Mouse (Mus musculus) MEL (cell line): ENCODE results near the gene Nr1h3. TPM values are rescaled to one million over a fixed set of nuclear protein-coding genes. Genes with fewer than 3 reads are reported as not detected.

Experiments
- DNase-seq: peaks from one replicate; pipeline ENCODE4 v3.0.0; 2011; ENCODE audit warnings: low read depth, low spot score
- H3K27ac ChIP-seq: 2 replicates; pipeline ENCODE4 v1.5.1; 2012; ENCODE audit warnings: low read depth, mild to moderate bottlenecking, control low read depth, low read length, moderate library complexity; ENCODE audit not compliant: control insufficient read depth
- H3K27me3 ChIP-seq, 2 experiments: fragments of 150-350 bp in 1 of 2; sonication (generic) in 1 of 2; 2 replicates each; pipeline ENCODE4 v1.6.1; 2012; ENCODE audit warnings: low read length in 2 of 2, mild to moderate bottlenecking in 2 of 2, improper control_type of control experiment in 1 of 2, moderate library complexity in 1 of 2; ENCODE audit not compliant: insufficient read depth in 2 of 2, control insufficient read depth in 1 of 2
- H3K36me3 ChIP-seq, 2 experiments: 2 replicates each; pipeline ENCODE4 v1.6.1; 2012 to 2014; ENCODE audit warnings: low read length in 2 of 2, improper control_type of control experiment in 1 of 2, inconsistent platforms in 1 of 2, mild to moderate bottlenecking in 1 of 2; ENCODE audit not compliant: insufficient read depth in 2 of 2, control insufficient read depth in 1 of 2
- H3K4me1 ChIP-seq, 2 experiments: fragments of 150-350 bp in 1 of 2; sonication (generic) in 1 of 2; 2 replicates each; pipeline ENCODE4 v1.6.1; 2012; ENCODE audit warnings: low read length in 2 of 2, improper control_type of control experiment in 1 of 2, mild to moderate bottlenecking in 1 of 2; ENCODE audit not compliant: insufficient read depth in 2 of 2, control insufficient read depth in 1 of 2
- H3K4me3 ChIP-seq, 2 experiments: fragments of 150-350 bp in 1 of 2; sonication (generic) in 1 of 2; 2 replicates each; pipeline ENCODE4 v1.5.1; 2012; ENCODE audit warnings: low read depth in 2 of 2, low read length in 2 of 2, mild to moderate bottlenecking in 2 of 2, moderate library complexity in 2 of 2, control low read depth in 1 of 2, improper control_type of control experiment in 1 of 2; ENCODE audit not compliant: control insufficient read depth in 1 of 2, insufficient read depth in 1 of 2
- H3K79me2 ChIP-seq: 2 replicates; pipeline ENCODE4 v1.6.1; 2012; ENCODE audit warnings: mild to moderate bottlenecking, low read length, moderate library complexity; ENCODE audit not compliant: control insufficient read depth, poor library complexity, insufficient read depth
- H3K9ac ChIP-seq: 2 replicates; pipeline ENCODE4 v1.6.1; 2012; ENCODE audit warnings: low read depth, mild to moderate bottlenecking, control low read depth, low read length, moderate library complexity; ENCODE audit not compliant: control insufficient read depth, poor library complexity, severe bottlenecking
- H3K9me3 ChIP-seq: fragments of 150-350 bp; sonication (generic); replicated peaks from 2 replicates; pipeline ENCODE4 v1.6.1; 2012; ENCODE audit warnings: mild to moderate bottlenecking, low read length, improper control_type of control experiment, moderate library complexity; ENCODE audit not compliant: insufficient read depth
- CHD2 ChIP-seq: IDR thresholded peaks from 2 replicates; pipeline ENCODE4 v1.6.1; 2011; ENCODE audit warnings: low read length, improper control_type of control experiment
- ELF1 ChIP-seq: IDR thresholded peaks from 2 replicates; pipeline ENCODE4 v1.6.1; 2014; ENCODE audit warnings: low read depth, mild to moderate bottlenecking, inconsistent platforms, low read length, improper control_type of control experiment, moderate library complexity
- EP300 ChIP-seq, 2 experiments: IDR thresholded peaks; 2 replicates each; pipeline ENCODE4 v1.6.1; 2011; ENCODE audit warnings: improper control_type of control experiment in 2 of 2, low read length in 2 of 2, low read depth in 1 of 2, mild to moderate bottlenecking in 1 of 2
- GABPA ChIP-seq: IDR thresholded peaks from 2 replicates; pipeline ENCODE4 v1.6.1; 2012; ENCODE audit warnings: low read depth, mild to moderate bottlenecking, inconsistent platforms, low read length, improper control_type of control experiment, moderate library complexity
- GATA1 ChIP-seq: IDR thresholded peaks from 2 replicates; pipeline ENCODE4 v1.6.1; 2011; ENCODE audit warnings: low read depth, low read length, improper control_type of control experiment
- JUND ChIP-seq: IDR thresholded peaks from 2 replicates; pipeline ENCODE4 v1.6.1; 2011; ENCODE audit warnings: low read depth, mild to moderate bottlenecking, improper control_type of control experiment, low read length
- KAT2A ChIP-seq: conservative IDR thresholded peaks from 2 replicates; pipeline ENCODE4 v1.6.1; 2012; ENCODE audit warnings: low read depth, low read length, improper control_type of control experiment, inconsistent platforms
- MAFK ChIP-seq: IDR thresholded peaks from 2 replicates; pipeline ENCODE4 v1.6.1; 2011; ENCODE audit warnings: low read depth, mild to moderate bottlenecking, low read length, improper control_type of control experiment, borderline replicate concordance
- MAX ChIP-seq: IDR thresholded peaks from 2 replicates; pipeline ENCODE4 v1.6.1; 2011; ENCODE audit warnings: low read length, improper control_type of control experiment
- MAZ ChIP-seq: IDR thresholded peaks from 2 replicates; pipeline ENCODE4 v1.6.1; 2012; ENCODE audit warnings: low read depth, mild to moderate bottlenecking, inconsistent platforms, low read length, improper control_type of control experiment
- MEF2A ChIP-seq: IDR thresholded peaks from 2 replicates; pipeline ENCODE4 v1.6.1; 2014; ENCODE audit warnings: low read depth, mild to moderate bottlenecking, inconsistent platforms, low read length, improper control_type of control experiment; ENCODE audit not compliant: poor library complexity, insufficient replicate concordance, severe bottlenecking; ENCODE audit errors: extremely low read depth
- MXI1 ChIP-seq: IDR thresholded peaks from 2 replicates; pipeline ENCODE4 v1.6.1; 2011; ENCODE audit warnings: mild to moderate bottlenecking, low read depth, low read length, improper control_type of control experiment
- NELFE ChIP-seq: IDR thresholded peaks from 2 replicates; pipeline ENCODE4 v1.6.1; 2011; ENCODE audit warnings: low read depth, low read length, improper control_type of control experiment
- NRF1 ChIP-seq: IDR thresholded peaks from 2 replicates; pipeline ENCODE4 v1.6.1; 2014; ENCODE audit warnings: low read depth, mild to moderate bottlenecking, inconsistent platforms, low read length, improper control_type of control experiment, moderate library complexity; ENCODE audit not compliant: poor library complexity, insufficient read depth, severe bottlenecking
- POLR2AphosphoS2 ChIP-seq: IDR thresholded peaks from 2 replicates; pipeline ENCODE4 v1.6.1; 2011; ENCODE audit warnings: low read length, improper control_type of control experiment
- POLR2AphosphoS5 ChIP-seq: IDR thresholded peaks from 2 replicates; pipeline ENCODE4 v1.6.1; 2012; ENCODE audit warnings: low read depth, borderline replicate concordance, mild to moderate bottlenecking, inconsistent platforms, low read length, moderate library complexity, mixed read lengths
- RAD21 ChIP-seq: IDR thresholded peaks from 2 replicates; pipeline ENCODE4 v1.6.1; 2011; ENCODE audit warnings: mild to moderate bottlenecking, low read depth, low read length, improper control_type of control experiment
- SIN3A ChIP-seq: IDR thresholded peaks from 2 replicates; pipeline ENCODE4 v1.6.1; 2012; ENCODE audit warnings: low read length, improper control_type of control experiment, inconsistent platforms
- TAL1 ChIP-seq: IDR thresholded peaks from 2 replicates; pipeline ENCODE4 v1.6.1; 2012; ENCODE audit warnings: mild to moderate bottlenecking, inconsistent platforms, low read length, moderate library complexity, mixed read lengths
- TCF12 ChIP-seq: IDR thresholded peaks from 2 replicates; pipeline ENCODE4 v1.6.1; 2014; ENCODE audit warnings: low read depth, mild to moderate bottlenecking, inconsistent platforms, low read length, improper control_type of control experiment, moderate library complexity
- ZKSCAN1 ChIP-seq: IDR thresholded peaks from 2 replicates; pipeline ENCODE4 v1.6.1; 2012; ENCODE audit warnings: low read depth, mild to moderate bottlenecking, inconsistent platforms, low read length, improper control_type of control experiment, moderate library complexity
- ZMIZ1 ChIP-seq: IDR thresholded peaks from 2 replicates; pipeline ENCODE4 v1.6.1; 2012; ENCODE audit warnings: low read depth, mild to moderate bottlenecking, inconsistent platforms, low read length, improper control_type of control experiment, moderate library complexity
- polyA plus RNA-seq, 2 experiments: library from polyadenylated mRNA; stranded (reverse) in 1 of 2; unstranded in 1 of 2; fragments of >175 nt in 1 of 2; fragments of >200 nt in 1 of 2; gene quantifications; 2 replicates each; pipeline versions ENCODE4 v1.2.1 to v1.2.4; 2012; ENCODE audit warnings: low replicate concordance in 2 of 2, low read depth in 1 of 2; ENCODE audit not compliant: insufficient read length in 2 of 2, insufficient read depth in 1 of 2, missing spikeins in 1 of 2
- total RNA-seq: library from RNA; depleted of rRNA; stranded (reverse); fragments of 300-350 nt; gene quantifications from 2 replicates; pipeline ENCODE4 v1.2.3, GENCODE M21; 2012

Nr1h3 gene
- total and polyA plus RNA-seq, 3 experiments: 3.5 to 6.9 TPM; not detected in 1

- no peaks in the 10 kb centered on the region for H3K9me3 ChIP-seq
- H3K4me3 ChIP-seq: no peak overlapping the region
- no peaks in the 10 kb centered on the region for H3K27me3 ChIP-seq
- H3K36me3 ChIP-seq: no peaks in the 10 kb centered on the region; a peak in 1 of 4 replicates
- H3K79me2 ChIP-seq: no peaks in the 10 kb centered on the region
- no peaks in the 10 kb centered on the region for H3K4me1 ChIP-seq
- H3K9ac ChIP-seq: no peak overlapping the region
- TF ChIP-seq POLR2AphosphoS2: no peak
- no peak for TF ChIP-seq CHD2
- TF ChIP-seq JUND: no peak
- TF ChIP-seq TAL1: no peak
- TF ChIP-seq RAD21: no peak
- no peak for TF ChIP-seq NELFE
- TF ChIP-seq KAT2A: no peak
- no peak for TF ChIP-seq EP300 (IDR thresholded peaks at IDR 0.05; ENCODE audit: low read depth in 1 of 2, low read length in 2 of 2)
- TF ChIP-seq ZKSCAN1: no peak
- no peak for TF ChIP-seq MAZ
- H3K27ac ChIP-seq: no peak overlapping the region
- DNase-seq: no peak
Measured at GRCm38 (mm10) chr2:91139764-91140163, 62.9 kb downstream of the Nr1h3 start.

DNA sequence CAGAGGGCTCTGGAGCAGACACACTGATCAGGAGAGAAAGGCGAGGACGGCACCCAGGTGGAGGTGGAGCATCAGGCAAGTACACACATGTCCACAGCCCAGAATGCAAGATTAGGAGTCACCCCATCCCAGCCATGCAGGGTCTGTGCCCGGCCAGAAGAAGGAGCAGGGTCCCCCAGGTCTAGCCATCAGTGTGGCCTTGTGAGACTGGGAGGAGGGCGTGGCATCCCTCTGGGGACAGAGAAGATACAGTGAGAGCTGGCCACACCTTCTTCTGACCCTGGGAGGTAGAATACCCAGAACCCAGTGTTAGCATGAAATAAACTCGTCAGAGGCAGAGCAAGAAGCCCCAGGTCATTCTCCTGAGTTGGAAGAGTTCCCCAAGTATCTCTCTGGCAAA lies 63.3 kb downstream of the Nr1h3 start:
- no peaks in the 10 kb centered on the region for H3K27me3 ChIP-seq
- no peaks in the 10 kb centered on the region for H3K4me1 ChIP-seq
- TF ChIP-seq ZMIZ1: no peak
- no peak for TF ChIP-seq MAFK
- no peak for TF ChIP-seq CHD2
- TF ChIP-seq SIN3A: no peak
- no peak for TF ChIP-seq MXI1
- TF ChIP-seq EP300 (IDR thresholded peaks at IDR 0.05; ENCODE audit: low read depth in 1 of 2, low read length in 2 of 2): no peak
- TF ChIP-seq MAX: no peak
- TF ChIP-seq NRF1: no peak
- TF ChIP-seq MEF2A: no peak
- TF ChIP-seq GABPA: no peak
- no peak for TF ChIP-seq GATA1
- no peak for TF ChIP-seq ELF1
- TF ChIP-seq TCF12: no peak
- TF ChIP-seq POLR2AphosphoS5: no peak
- no peak overlapping the region for H3K4me3 ChIP-seq
- no peaks in the 10 kb centered on the region for H3K9me3 ChIP-seq
- no peaks in the 10 kb centered on the region for H3K79me2 ChIP-seq
- DNase-seq: no peak
- H3K27ac ChIP-seq: no peak overlapping the region
- H3K36me3 ChIP-seq: no peaks in the 10 kb centered on the region; a peak in 1 of 4 replicates
- H3K9ac ChIP-seq: no peak overlapping the region
